Mouse (Mus musculus) MEL (cell line): ENCODE results near the gene Ildr1.

Experiments
- EP300 ChIP-seq, 2 experiments: IDR thresholded peaks; 2 replicates each; pipeline ENCODE4 v1.6.1; 2011; ENCODE audit warnings: improper control_type of control experiment in 2 of 2, low read length in 2 of 2, low read depth in 1 of 2, mild to moderate bottlenecking in 1 of 2
- MAX ChIP-seq: IDR thresholded peaks from 2 replicates; pipeline ENCODE4 v1.6.1; 2011; ENCODE audit warnings: low read length, improper control_type of control experiment
- MXI1 ChIP-seq: IDR thresholded peaks from 2 replicates; pipeline ENCODE4 v1.6.1; 2011; ENCODE audit warnings: mild to moderate bottlenecking, low read depth, low read length, improper control_type of control experiment
- POLR2A ChIP-seq, 2 experiments: IDR thresholded peaks; 2 replicates each; pipeline ENCODE4 v1.6.1; 2011 to 2012; ENCODE audit warnings: low read length in 2 of 2, mild to moderate bottlenecking in 2 of 2, control low read depth in 1 of 2, improper control_type of control experiment in 1 of 2, low read depth in 1 of 2, moderate library complexity in 1 of 2; ENCODE audit not compliant: control insufficient read depth in 1 of 2, insufficient read depth in 1 of 2, poor library complexity in 1 of 2
- ZKSCAN1 ChIP-seq: IDR thresholded peaks from 2 replicates; pipeline ENCODE4 v1.6.1; 2012; ENCODE audit warnings: low read depth, mild to moderate bottlenecking, inconsistent platforms, low read length, improper control_type of control experiment, moderate library complexity

DNA sequence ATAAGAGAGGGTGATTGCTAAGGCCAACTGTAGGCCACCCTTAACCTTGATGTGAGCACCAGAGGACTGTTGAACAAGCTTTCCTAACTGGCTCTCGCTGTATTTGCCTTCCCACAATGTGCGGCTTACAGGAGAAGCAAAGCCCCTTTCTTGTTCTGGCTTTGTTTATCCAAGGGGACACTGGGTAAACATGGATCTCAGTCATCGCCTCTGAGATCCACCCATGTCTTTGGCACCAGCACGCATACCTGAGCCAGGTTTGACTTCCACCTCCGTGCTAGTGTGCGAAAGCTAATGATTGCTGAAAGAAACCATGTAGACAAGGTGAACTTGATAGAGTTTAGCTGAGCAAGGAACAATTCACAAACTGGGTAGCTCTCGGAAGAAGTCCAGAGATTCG, 49.8 kb downstream of the Ildr1 start:
- TF ChIP-seq MAX = no peak
- no peak for TF ChIP-seq MXI1
- TF ChIP-seq POLR2A (IDR thresholded peaks at IDR 0.05; ENCODE audit: control insufficient read depth in 1 of 2, insufficient read depth in 1 of 2, low read depth in 1 of 2, low read length in 2 of 2, poor library complexity in 1 of 2) = no peak
- TF ChIP-seq ZKSCAN1 = no peak
- TF ChIP-seq EP300 (IDR thresholded peaks at IDR 0.05; ENCODE audit: low read depth in 1 of 2, low read length in 2 of 2) = no peak
